Mouse (Mus musculus) kidney, adult 8-10 months (tissue): ENCODE measurements around the gene Mfsd4b5.
"Not testable (repeated sequence)": the region's sequence is repeated elsewhere in the genome, so short reads cannot be mapped to it uniquely, and the experiment has no call there.

ENCODE experiments used
- DNase-seq, 2 experiments: peaks; one replicate each; pipeline ENCODE4 v3.0.0; 2022

Gene Mfsd4b5

GRCm38 (mm10) chr10:39986466-39986865 is at the start of gene Mfsd4b5:
Mfsd4b5 (minus strand) TSS chr10:39986646.
- DNase-seq = peak; percentile 89

DNA sequence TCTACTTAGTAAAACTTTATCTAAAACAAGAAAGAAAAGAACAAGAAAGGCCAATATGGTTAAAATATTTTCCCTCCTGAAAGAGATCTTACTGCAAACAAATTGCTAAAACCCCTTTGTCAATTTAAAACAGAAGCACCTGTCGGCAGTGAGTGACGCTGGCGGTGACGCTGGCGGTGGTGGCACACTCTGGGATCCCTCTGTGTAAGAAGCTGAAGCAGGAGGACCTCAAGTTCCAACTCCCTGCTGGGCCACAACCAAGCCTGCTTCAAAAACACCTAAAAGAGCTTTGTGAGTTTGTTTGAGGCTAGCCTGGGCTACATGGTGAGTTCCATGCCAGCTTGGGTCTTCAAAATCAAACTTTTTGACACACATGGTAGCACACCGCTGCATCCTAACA is 48.5 kb upstream of the Mfsd4b5 start:
- DNase-seq = no peak

GRCm38 (mm10) chr10:40032897-40033296 is 46.5 kb upstream of the Mfsd4b5 start:
- no peak for DNase-seq

GRCm38 (mm10) chr10:40030716-40031115 is 44.3 kb upstream of the Mfsd4b5 start:
- DNase-seq = no peak

DNA sequence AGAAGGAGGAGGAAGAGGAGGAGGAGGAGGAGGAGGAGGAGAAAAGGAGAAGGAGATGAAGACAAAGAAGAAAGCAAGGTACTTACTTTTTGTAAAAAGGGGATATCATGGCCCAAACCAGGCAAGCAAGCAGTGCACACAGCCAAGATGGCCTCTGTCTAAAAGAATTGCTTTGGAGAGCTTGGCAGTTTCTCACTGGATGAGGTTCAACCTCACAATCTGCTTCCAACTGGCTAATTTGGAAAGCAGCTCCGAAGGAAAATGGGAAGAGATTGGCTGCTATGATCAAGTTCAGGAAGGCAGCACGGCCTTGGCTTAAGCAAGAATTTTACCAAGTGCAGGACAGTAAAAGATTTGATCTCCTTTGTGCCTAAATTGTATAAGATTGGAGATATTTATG is 43.2 kb upstream of the Mfsd4b5 start:
- DNase-seq = no peak

DNA sequence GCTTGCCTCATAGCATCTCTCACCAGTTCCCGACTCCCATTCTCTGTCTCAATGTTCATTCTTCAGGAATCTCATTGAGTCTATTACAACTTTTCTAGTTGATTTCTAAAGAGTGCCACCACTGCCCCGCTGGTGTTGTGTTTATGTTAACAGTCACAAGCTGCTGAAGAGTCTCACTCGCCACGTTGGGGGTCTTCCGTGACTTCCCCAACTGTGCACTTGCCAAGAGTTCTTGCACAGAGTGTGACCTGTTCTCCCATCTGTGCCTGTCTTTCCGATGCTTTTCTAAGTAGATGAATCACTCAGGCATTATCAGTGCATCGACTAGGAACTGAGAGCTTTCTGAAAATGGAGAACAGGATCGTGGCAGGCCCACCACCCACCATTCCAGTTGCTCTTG is 41.6 kb upstream of the Mfsd4b5 start:
- DNase-seq = no peak

- DNase-seq = no peak
Observed at GRCm38 (mm10) chr10:40026546-40026945, 40.1 kb upstream of the Mfsd4b5 start.

DNA sequence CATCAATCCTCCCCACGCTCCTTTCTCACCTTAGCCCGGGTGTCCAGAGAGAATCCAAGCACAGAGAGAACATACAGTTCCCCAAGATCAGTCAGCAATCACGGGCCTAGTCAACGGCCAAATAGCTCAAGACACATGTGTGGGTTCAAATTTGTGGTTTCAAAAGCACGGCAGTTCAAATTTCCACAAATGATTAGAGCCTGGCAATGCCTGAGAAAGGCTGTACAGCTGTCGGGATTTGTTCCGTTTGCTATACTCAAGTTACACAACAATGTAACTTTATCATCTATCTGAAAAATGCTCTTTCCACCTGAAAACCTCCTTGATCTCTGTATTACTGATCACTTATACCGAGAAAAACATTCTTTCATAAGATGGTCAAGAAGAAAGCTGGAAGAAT is 39.1 kb upstream of the Mfsd4b5 start:
- no peak for DNase-seq

DNA sequence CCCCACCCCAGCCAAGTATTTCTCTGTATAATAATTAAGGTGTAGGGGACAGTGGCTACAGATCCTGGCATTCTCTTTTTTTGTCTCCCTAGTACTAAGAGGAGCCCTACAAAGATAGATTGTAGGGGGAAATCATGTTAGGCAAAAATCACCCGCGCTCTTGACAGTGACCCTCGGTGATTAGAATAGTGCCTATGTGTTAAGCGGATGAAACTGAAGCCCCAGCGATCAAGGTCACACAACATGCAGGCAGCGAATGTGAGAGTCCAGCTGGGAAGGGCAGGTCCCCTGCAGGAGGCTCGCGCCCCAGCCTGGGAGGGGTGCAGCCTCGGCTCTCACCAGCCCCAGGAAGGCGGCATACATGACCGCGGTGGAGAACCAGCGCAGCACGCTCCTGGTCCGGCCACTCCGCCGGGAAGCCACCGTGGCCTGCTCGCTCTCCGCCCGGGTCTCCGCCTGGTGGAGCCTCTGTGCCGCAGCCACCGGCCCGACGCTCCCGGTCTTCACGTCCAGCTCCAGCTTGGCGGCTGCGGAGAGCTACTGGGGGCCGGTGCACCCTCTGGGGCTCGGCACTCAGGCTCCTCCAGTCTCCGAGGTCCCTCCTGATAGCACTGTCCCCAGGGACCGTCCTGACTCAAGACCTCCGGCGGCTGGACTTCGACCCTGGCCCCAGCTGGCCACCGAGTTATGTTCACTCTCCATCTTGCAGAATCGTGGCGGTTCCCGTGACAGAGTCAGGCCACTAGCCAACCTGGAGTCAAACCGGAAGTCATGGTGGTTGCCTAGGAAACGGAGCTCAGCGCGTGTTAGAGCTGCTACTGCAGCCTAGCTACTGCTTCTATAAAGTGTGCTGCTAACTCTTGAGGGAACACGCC is 38.3 kb upstream of the Mfsd4b5 start, which contains the start of gene Mfsd4b1:
Gene Mfsd4b1 (minus strand): TSS at position 715 of the 875 bp plus-strand sequence.
- peak; percentile 97 for DNase-seq

- DNase-seq = peak in 1 of 2 experiments; percentile 48
Observed at GRCm38 (mm10) chr10:40020401-40020800, 34.0 kb upstream of the Mfsd4b5 start.

- no peak for DNase-seq
Observed at GRCm38 (mm10) chr10:40019492-40019891, 33.0 kb upstream of the Mfsd4b5 start.

DNA sequence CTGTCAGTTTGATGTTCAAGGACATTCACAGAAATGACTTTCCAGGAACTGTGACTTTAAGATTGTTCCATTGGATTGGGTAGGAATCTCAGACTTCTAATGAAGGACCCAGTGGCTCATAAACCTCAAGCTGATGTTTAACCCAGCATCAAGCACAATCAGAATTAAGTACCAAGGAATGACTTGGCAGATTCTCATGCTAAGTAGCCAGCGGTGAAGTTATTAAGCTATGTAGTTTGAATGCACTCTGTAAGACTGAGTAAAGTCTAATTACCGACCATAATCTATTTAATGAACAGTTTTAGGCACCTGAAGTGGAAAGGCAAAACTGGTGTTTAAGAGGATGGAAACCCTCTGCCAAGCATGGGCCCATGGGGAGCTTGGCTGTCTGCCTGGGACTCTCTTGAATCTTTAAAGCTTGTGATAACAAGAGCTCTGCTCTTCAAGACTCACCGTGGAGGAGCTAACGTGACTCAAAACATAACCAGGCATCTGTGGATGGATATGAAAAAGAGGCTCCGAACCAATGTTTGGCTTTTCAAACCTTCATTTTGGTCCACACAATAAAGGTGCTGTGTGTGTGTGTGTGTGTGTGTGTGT is 31.9 kb upstream of the Mfsd4b5 start:
- DNase-seq = peak; percentile 51 to 68

GRCm38 (mm10) chr10:40009591-40009990 is 23.1 kb upstream of the Mfsd4b5 start:
- no peak for DNase-seq

GRCm38 (mm10) chr10:40008847-40009246 is 22.4 kb upstream of the Mfsd4b5 start:
- DNase-seq = not testable (repeated sequence)

GRCm38 (mm10) chr10:40007953-40008352 is 21.5 kb upstream of the Mfsd4b5 start:
- peak in 1 of 2 experiments; percentile 41 for DNase-seq

DNA sequence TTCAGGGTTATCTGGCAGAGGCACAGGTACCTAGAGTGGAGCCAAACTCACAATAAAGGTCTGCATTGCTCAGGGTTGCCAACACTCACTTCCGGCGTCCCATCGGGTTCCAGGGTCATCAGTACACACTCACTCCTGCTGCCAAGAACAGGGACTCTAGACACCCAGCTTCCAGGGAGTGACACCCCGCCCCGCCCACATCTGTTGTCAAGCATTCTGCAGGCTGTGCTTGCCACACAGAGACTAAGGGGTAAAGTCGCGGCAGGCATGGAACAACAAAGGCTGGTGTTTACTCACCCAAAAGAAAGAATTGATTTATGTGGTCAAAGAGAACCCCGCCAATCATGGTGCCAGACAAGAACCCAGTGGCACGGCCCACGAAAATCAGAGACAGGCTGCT is 20.5 kb upstream of the Mfsd4b5 start:
- DNase-seq = no peak

DNA sequence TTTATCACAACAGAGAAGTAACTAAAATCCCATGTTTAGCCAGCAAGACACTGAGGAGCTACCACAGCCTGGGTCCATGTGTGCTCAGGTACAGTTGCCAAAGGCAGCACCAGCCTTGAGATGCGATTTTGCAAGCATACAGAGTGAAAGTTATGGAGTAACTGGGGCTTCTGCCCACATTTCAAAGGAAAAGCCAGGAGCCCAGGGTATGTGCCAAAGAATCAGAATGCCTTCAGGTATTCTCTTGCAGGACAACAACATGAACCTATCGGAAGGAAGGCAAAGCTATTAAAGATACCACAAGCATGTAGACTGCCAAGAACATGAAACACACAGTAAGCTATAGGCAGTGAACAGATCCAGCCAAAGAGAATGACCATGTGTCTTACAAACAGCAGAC is 14.3 kb upstream of the Mfsd4b5 start:
- DNase-seq = no peak

DNA sequence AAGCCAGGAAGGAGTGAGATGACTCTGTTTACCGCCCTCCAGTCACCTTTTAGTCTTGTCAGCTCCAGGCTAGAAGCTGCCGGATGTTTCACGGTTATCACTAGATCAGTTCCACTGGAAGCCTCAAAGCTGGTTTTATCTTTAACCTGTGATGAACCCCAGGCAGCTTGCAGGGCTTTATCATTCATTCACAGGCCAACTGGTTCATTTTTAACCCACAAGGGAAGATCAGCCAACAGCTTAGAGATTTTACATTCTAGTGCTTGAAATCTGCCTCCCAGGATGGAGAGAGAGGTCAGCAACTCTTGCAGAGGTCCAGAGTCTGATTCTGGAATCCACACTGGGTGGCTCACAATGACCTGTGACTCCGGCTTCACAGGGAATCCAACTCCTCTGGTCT is 4.7 kb upstream of the Mfsd4b5 start:
- peak; percentile 76 to 91 for DNase-seq

- peak; percentile 88 to 98 for DNase-seq
Observed at GRCm38 (mm10) chr10:39982604-39983003, 3.8 kb downstream of the Mfsd4b5 start.

GRCm38 (mm10) chr10:39978231-39978630 is 8.2 kb downstream of the Mfsd4b5 start:
- DNase-seq = no peak

DNA sequence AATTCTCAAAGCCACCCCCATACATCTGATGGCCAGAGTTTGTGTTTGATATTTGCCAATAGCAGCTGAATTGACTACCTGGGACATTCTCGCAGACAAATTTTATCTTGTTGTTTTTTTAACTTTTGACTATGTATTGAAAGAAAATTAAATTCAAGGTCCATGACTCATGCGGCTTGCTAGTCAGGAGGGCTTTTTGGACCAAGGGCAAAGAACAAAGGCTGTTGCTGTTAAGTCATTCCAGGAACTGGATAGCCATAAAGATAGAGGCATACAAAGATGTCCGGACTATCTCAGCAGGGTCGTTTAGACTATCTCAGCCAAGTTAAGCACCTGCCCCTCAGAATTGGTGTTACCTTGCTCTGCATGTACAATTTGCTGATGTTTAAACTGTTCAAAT is 9.1 kb downstream of the Mfsd4b5 start:
- DNase-seq = no peak

DNA sequence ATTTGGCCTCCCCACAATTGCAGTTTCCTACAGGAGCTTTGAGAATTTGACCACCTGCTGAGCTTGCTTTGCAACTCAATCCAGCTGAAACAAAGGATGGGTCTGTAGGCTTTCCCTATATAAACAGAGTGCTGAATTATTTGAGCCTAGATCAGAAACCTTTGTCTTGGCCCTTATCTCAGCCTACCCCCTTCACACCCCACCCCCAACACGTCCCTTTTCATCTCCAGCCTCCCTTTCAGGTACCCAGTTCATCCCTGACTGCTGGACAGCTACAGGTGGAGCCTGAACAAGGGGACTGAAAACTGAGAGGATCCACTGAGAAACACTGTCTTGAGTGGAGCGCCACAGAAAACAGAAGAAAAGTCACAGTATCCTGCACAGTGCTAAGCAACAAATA is 10.7 kb downstream of the Mfsd4b5 start:
- DNase-seq = no peak

DNA sequence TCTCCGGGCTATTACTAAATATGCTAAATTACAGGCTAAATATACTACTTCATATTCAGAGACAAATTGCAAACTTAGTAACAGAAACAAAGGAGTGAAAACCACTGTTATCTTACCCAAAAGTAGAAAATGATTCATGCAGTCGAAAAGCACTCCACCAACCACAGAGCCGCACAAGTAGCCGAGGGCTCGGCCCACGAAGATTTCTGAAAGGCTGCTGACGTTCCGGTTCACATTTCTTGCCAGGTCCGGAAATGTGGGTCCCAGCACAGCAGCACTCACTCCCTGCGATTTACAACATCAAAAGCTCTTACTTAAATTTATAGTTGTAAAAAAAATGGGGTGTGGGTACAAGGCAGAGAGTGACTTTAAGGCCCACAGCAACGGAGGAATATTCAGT is 11.5 kb downstream of the Mfsd4b5 start:
- DNase-seq = no peak

DNA sequence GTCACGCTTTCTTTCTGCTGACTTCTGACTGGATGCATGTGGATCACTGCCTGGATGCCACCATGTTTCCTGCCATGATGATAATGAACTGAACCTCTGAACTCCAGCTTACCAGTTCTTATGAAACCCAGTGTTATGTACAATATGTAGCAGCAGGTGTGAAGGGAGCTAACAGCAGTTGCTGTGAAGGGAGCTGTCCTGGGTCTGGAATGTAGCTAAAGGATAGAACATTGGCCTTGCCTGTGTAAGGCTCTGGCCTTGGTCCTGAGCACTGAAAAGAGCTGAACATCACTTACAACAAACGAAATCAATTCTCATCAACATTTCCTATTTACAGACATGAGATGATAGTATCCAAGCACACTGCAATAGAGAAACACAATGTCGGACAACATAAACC is 18.9 kb downstream of the Mfsd4b5 start:
- no peak for DNase-seq
